Mouse (Mus musculus) ES-E14 (cell line): ENCODE data around the gene Wdr6.

ENCODE experiments used
- CHD2 ChIP-seq: IDR thresholded peaks from 2 replicates; pipeline ENCODE4 v1.6.1; 2014; ENCODE audit warnings: mild to moderate bottlenecking, low read depth, low read length, inconsistent platforms
- HCFC1 ChIP-seq: IDR thresholded peaks from 2 replicates; pipeline ENCODE4 v1.6.1; 2012; ENCODE audit warnings: low read length, inconsistent platforms, borderline replicate concordance; ENCODE audit not compliant: insufficient read depth
- MAFK ChIP-seq: IDR thresholded peaks from 2 replicates; pipeline ENCODE4 v1.6.1; 2014; ENCODE audit warnings: mild to moderate bottlenecking, low read depth, low read length, inconsistent platforms; ENCODE audit not compliant: insufficient read depth
- ZC3H11A ChIP-seq: IDR thresholded peaks from 2 replicates; pipeline ENCODE4 v1.6.1; 2012; ENCODE audit warnings: low read depth, mild to moderate bottlenecking, inconsistent platforms, low read length, borderline replicate concordance
- ZNF384 ChIP-seq: IDR thresholded peaks from 2 replicates; pipeline ENCODE4 v1.6.1; 2012; ENCODE audit warnings: low read depth, low read length, inconsistent platforms

DNA sequence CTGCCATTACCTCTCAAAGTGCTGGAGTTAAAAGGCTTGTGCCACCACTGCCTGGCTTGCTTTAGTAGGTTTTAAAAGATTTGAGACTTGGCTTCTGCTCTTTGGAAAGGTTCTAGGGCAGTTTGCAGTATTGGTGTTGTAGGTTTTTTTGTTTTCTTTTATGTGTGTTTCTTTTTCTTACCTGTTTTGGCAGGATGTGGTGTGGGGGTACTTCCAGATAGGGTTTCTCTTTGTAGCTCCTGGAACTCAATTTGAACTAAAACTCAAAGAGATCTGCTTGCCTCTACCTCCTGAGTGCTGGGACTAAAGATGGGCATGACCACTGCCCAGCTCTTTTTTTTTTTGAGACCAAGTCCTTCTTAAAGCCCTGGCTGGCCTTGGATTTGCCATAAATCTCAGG lies 37.7 kb downstream of the Wdr6 start:
- TF ChIP-seq CHD2 (no peak), MAFK (no peak), HCFC1 (no peak), ZC3H11A (no peak), ZNF384 (no peak)
